Mouse (Mus musculus): ENCODE data around the gene Il17rd. TPM values are rescaled to one million over a fixed set of nuclear protein-coding genes. Genes with fewer than 3 reads are reported as not detected.

Il17rd gene
- polyA plus RNA-seq, 1 experiment from 2014 or later, result 4.0 TPM

- Histone ChIP-seq H3K4me1 (replicated peaks) (no peaks in the 10 kb centered on the region), H3K27ac (no peak overlapping the region)
These were observed 14.1 kb upstream of the Il17rd start for GRCm38 (mm10) chr14:27024664-27025063.

GRCm38 (mm10) chr14:27029771-27030173 is 9.0 kb upstream of the Il17rd start:
- Histone ChIP-seq H3K4me1 (replicated peaks) (no peaks in the 10 kb centered on the region), H3K27ac (no peak overlapping the region; the same call in 1 of the 2 replicates), H3K36me3 (no peaks in the 10 kb centered on the region), H3K9me3 (no peaks in the 10 kb centered on the region), H3K4me3 (0 out of 2 replicates have a peak overlapping the region, but pooled peaks have one; percentile 18), H3K27me3 (ENCODE audit: insufficient read depth, poor library complexity, severe bottlenecking) (no peaks in the 10 kb centered on the region)
- DNase-seq (ENCODE audit: low spot score), result peak; percentile 66
- WGBS, result 5% methylated on average over 15 of the region's 15 CpGs

More at GRCm38 (mm10) chr14:27024664-27025063, 14.1 kb upstream of the Il17rd start:
- no peak for DNase-seq (ENCODE audit: low spot score)
- Histone ChIP-seq H3K27me3 (ENCODE audit: insufficient read depth, poor library complexity, severe bottlenecking) (no peaks in the 10 kb centered on the region), H3K4me3 (no peak overlapping the region), H3K36me3 (no peaks in the 10 kb centered on the region), H3K9me3 (no peaks in the 10 kb centered on the region)
- WGBS, result 85% methylated on average over 4 of the region's 4 CpGs

DNA sequence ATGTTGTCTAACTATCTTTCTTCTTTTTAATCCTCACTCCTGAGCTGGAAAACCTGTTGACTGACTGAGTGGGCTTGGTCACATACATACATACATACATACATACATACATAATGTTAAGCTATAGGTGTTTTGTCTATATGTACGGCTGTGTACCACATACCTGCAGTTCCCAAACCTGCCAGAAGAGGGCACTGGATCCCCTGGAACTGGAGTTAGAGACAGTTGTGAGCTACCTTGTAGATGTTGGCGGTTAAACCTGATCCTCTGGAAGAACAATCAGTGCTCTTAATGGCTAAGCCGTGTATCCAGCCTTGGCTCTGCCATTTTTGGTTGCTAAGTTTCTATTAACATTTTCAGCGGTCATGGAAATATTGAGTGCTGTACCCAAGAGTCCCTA is 7.6 kb upstream of the Il17rd start:
- DNase-seq (ENCODE audit: low spot score), result peak; percentile 82
- Histone ChIP-seq H3K27me3 (ENCODE audit: insufficient read depth, poor library complexity, severe bottlenecking) (no peaks in the 10 kb centered on the region), H3K27ac (no peak overlapping the region), H3K4me3 (no peak overlapping the region), H3K4me1 (replicated peaks) (no peaks in the 10 kb centered on the region), H3K36me3 (no peaks in the 10 kb centered on the region), H3K9me3 (no peaks in the 10 kb centered on the region)
- WGBS, result 17% methylated on average over 4 of the region's 4 CpGs

DNA sequence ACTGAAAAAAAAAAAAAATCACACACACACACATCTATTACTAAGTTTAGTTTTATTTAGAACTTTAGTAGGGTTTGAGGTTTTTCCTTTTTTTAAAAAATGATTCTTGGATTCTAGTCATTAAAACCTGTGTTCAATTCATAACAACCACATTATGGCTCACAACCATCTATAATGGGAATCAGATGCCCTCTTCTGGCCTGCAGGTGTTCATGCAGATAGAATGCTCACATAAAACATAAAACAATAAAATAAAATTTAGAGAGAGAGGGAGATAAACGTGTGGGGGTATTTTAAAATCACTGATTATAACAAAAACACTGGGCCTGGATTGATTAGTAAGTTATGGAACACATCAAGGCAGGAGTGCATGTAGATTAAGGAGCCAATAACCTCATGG is 1.2 kb upstream of the Il17rd start:
- no peak for DNase-seq (ENCODE audit: low spot score)
- 80% methylated on average over 1 of the region's 1 CpGs for WGBS

DNA sequence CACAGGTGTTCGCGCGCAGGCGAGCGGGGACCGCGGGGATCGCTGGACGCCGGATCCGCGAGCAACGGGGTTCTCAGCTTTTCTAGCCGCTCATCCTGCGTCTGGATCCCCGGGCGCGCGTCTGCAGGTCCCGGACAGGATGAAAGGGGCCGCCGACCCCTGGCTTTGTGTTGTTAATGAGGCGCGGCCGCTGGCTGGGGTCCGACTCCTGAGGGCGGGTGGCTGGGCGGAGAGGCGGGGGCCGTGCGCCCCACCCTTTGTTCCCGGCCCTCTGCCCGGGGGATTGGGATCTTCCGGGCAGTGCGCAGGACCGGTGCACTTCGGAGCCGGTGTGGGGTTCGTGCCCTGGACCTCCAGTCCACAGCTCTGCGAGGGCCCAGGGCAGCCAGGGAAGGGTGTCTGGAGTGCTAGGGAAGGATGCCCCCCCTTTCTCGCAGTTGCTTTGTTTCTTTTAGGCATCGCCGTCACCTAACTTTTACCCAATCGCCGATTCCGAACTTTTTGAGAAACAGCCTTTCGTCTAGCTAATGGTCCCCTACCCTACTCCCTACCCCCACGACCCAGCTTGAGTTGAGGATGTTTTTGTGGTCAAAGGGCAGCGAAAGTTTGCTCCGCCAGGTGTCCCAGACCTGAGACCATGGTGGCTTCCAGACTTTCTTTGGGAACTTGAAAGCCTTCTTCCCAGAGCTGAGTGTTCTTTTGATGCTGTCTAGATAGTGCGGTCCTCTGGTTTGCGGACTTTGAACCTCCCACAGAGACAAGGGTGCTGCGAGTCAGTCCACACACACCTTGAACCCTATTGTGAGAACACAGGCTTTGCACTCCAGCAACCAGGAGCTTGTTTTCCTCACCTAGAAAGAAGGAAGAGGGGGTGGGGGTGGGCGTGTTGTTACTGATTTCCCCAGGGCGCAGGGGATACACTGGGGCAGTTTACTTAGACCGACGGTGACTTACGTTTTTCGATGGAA is 824 bp downstream of the Il17rd start:
- Histone ChIP-seq H3K4me1 (replicated peaks) (peaks cover 59% of the 10 kb centered on the region), H3K27ac (peak overlapping the region; percentile 96), H3K4me3 (peak overlapping the region; percentile 97), H3K36me3 (no peaks in the 10 kb centered on the region), H3K9me3 (no peaks in the 10 kb centered on the region), H3K27me3 (ENCODE audit: insufficient read depth, poor library complexity, severe bottlenecking) (peaks cover 37% of the 10 kb centered on the region)
- peak; percentile 80 for DNase-seq (ENCODE audit: low spot score)
- under 1% methylated on average over 59 of the region's 59 CpGs for WGBS

More for the DNA sequence above, 1.2 kb upstream of the Il17rd start:
- Histone ChIP-seq H3K27me3 (ENCODE audit: insufficient read depth, poor library complexity, severe bottlenecking) (peaks cover 32% of the 10 kb centered on the region), H3K4me1 (replicated peaks) (peaks cover 39% of the 10 kb centered on the region), H3K4me3 (no peak overlapping the region), H3K36me3 (no peaks in the 10 kb centered on the region), H3K9me3 (no peaks in the 10 kb centered on the region), H3K27ac (no peak overlapping the region)

GRCm38 (mm10) chr14:27040451-27040850 is 1.7 kb downstream of the Il17rd start:
- DNase-seq (ENCODE audit: low spot score), result no peak
- 4% methylated on average over 12 of the region's 12 CpGs for WGBS

GRCm38 (mm10) chr14:27042280-27042983 is 3.7 kb downstream of the Il17rd start:
- peaks cover 87% of the 10 kb centered on the region for H3K4me1 ChIP-seq (replicated peaks)
- WGBS, result 53% methylated on average over 8 of the region's 8 CpGs
- peak overlapping the region; percentile 79 for H3K27ac ChIP-seq
- H3K36me3 ChIP-seq, result no peaks in the 10 kb centered on the region
- no peaks in the 10 kb centered on the region for H3K9me3 ChIP-seq
- DNase-seq (ENCODE audit: low spot score), result no peak
- peaks cover 46% of the 10 kb centered on the region for H3K27me3 ChIP-seq (ENCODE audit: insufficient read depth, poor library complexity, severe bottlenecking)
- H3K4me3 ChIP-seq, result peak overlapping the region; percentile 97

More at GRCm38 (mm10) chr14:27040451-27040850, 1.7 kb downstream of the Il17rd start:
- Histone ChIP-seq H3K9me3 (no peaks in the 10 kb centered on the region), H3K27me3 (ENCODE audit: insufficient read depth, poor library complexity, severe bottlenecking) (peaks cover 37% of the 10 kb centered on the region), H3K4me3 (peak overlapping the region; percentile 97), H3K27ac (peak overlapping the region; percentile 96), H3K4me1 (replicated peaks) (peaks cover 67% of the 10 kb centered on the region), H3K36me3 (no peaks in the 10 kb centered on the region)

GRCm38 (mm10) chr14:27043416-27043815 is 4.7 kb downstream of the Il17rd start:
- Histone ChIP-seq H3K27ac (peak overlapping the region; percentile 79), H3K36me3 (no peaks in the 10 kb centered on the region), H3K4me1 (replicated peaks) (peaks cover 97% of the 10 kb centered on the region), H3K27me3 (ENCODE audit: insufficient read depth, poor library complexity, severe bottlenecking) (peaks cover 50% of the 10 kb centered on the region), H3K9me3 (no peaks in the 10 kb centered on the region), H3K4me3 (peak overlapping the region; percentile 35)
- 74% methylated on average over 5 of the region's 5 CpGs for WGBS
- DNase-seq (ENCODE audit: low spot score), result no peak

DNA sequence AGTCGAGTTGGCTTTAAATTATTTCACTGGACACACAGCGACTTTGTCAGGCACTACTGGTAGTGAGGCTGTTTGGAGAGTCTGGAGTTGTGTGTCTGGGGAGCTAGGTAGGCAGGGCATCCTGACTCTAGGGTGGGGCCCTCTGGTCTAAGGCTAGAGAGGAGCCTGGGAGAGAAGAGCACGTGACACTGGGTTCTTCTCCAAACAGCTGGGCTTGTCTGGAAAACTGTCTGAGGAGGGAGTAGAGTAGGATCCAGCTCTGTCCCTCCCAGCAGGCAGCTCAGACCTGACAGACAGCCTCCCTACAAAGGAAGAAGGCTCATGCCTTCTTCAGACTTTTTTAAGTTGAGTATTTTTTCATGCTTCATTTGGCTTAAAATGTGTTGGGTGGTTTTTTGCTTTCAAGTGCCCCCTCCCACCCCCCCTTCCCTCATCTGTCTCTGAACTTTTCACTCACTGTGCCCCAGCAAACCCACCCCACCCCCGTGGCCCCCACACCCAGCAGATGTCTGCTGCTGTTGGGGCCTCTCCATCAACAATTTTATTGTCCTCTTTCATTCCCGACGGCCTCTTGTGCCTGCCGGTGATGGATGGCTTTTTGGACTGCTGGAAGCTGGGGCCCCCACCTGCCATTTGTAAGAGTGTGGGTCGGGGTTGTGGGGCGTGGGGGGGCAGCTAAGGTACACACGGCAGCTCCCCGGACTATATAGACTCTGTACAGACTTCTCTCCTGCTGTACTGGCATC is 5.7 kb downstream of the Il17rd start:
- Histone ChIP-seq H3K9me3 (no peaks in the 10 kb centered on the region), H3K27ac (peak overlapping the region; percentile 79), H3K27me3 (ENCODE audit: insufficient read depth, poor library complexity, severe bottlenecking) (peaks cover 49% of the 10 kb centered on the region), H3K4me1 (replicated peaks) (peaks cover 98% of the 10 kb centered on the region), H3K4me3 (peak overlapping the region; percentile 35), H3K36me3 (no peaks in the 10 kb centered on the region)
- DNase-seq (ENCODE audit: low spot score), result peak; percentile 49
- 4% methylated on average over 11 of the region's 11 CpGs for WGBS

DNA sequence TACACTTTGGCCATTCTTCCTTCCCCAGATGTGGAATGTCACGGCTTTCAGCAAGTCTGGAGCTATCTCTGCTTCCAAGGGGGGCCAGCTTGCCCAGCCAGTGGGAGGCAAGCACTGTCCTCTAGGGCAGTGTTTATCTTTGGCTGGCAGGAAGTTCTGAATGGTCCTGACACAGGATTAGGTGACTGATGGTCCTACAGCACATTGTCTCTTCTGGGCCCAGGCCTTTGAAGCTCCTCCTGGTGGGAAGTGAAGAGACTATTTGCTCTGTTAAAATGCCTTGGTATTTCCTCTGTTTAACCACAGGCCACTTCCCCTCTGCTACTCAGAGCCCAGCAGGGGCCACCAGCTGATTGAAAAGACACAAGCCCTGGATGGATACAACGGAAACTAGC is 6.2 kb downstream of the Il17rd start:
- Histone ChIP-seq H3K27me3 (ENCODE audit: insufficient read depth, poor library complexity, severe bottlenecking) (peaks cover 46% of the 10 kb centered on the region), H3K9me3 (no peaks in the 10 kb centered on the region), H3K36me3 (no peaks in the 10 kb centered on the region), H3K4me3 (peak overlapping the region; percentile 35), H3K4me1 (replicated peaks) (peaks cover 98% of the 10 kb centered on the region), H3K27ac (peak overlapping the region; percentile 79)
- WGBS, result 6% methylated on average over 2 of the region's 2 CpGs
- DNase-seq (ENCODE audit: low spot score), result peak; percentile 69

- 20% methylated on average over 8 of the region's 8 CpGs for WGBS
- Histone ChIP-seq H3K27ac (peak overlapping the region; percentile 88), H3K27me3 (ENCODE audit: insufficient read depth, poor library complexity, severe bottlenecking) (peaks cover 21% of the 10 kb centered on the region; the same call in 1 of the 2 replicates), H3K4me1 (replicated peaks) (peaks cover 97% of the 10 kb centered on the region), H3K9me3 (no peaks in the 10 kb centered on the region), H3K4me3 (peak overlapping the region; percentile 20; the same call in 1 of the 2 replicates), H3K36me3 (no peaks in the 10 kb centered on the region)
- DNase-seq (ENCODE audit: low spot score), result peak; percentile 27
These were observed 9.7 kb downstream of the Il17rd start for GRCm38 (mm10) chr14:27048231-27048956.

DNA sequence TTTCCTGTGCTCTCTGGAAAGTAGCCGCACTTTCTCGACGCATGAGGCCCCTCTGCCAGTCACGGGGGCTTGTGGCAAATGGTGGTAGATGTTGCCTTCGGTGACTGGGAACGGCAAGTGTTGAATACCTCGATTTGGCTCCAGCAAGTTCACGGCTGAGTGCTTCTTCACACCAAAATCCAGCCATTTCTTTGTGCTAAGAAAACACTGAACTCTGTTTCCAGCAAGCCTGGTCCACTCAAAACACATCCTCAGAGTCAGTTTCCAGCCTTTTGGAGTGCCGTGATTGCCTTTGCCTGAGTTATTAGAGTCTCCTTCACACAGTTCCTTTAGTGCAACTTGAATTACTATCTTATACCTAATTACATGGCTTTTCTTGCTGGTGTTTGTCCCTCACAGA is 11.3 kb downstream of the Il17rd start:
- peaks cover 27% of the 10 kb centered on the region for H3K27me3 ChIP-seq (ENCODE audit: insufficient read depth, poor library complexity, severe bottlenecking)
- peak overlapping the region; percentile 33 for H3K4me3 ChIP-seq
- H3K27ac ChIP-seq, result peak overlapping the region; percentile 88
- H3K36me3 ChIP-seq, result 0 out of 2 replicates have a peak, but pooled peaks cover 5% of the 10 kb centered on the region
- DNase-seq (ENCODE audit: low spot score), result peak; percentile 41
- no peaks in the 10 kb centered on the region for H3K9me3 ChIP-seq
- 17% methylated on average over 9 of the region's 9 CpGs for WGBS
- H3K4me1 ChIP-seq (replicated peaks), result peaks cover 85% of the 10 kb centered on the region
